Mouse (Mus musculus): ENCODE measurements around the gene Zfp872.

DNA sequence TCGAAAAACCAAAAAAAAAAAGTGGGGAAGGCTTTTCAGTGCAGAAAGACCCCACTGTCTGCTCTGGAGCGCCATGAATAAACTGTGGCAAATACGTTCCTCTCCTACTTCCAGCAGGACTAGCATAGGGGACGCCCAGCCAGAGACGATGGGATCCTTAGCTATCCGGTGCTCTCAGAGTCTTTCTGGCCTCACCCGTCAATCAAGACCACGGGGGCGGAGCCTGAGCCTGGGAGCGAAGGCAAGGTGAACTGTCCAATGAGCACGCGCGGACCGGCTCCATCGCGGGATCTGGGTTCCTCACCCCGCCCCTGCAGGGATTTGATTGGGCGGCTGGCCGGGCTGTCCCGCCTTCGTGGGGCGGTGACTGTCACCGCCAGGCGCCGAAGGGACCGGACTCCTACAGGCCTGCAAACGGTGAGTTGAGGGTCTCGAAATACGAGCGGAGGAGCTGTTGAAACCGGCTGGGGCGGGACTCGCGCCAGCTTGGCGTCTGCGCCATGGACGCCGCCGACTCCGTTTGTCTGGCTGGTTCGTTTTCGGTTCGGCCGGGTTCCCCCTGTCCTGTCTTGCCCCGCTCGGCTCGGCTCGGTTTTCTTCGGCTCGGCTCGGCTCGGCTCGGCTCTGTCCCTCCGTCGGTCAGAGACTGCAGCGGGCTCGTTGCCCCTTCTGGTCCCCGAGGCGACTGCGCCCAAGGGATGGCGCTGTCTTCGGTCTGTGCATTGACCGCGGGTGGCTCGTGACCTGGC, 31.2 kb upstream of the Zfp872 start, which contains the start of gene Pigyl:
- peak; percentile 62; the same call in 1 of the 2 replicates for TF ChIP-seq CTCF (IDR thresholded peaks at IDR 0.05; ENCODE audit: borderline replicate concordance, control insufficient read depth, extremely low read depth, insufficient read depth, low read length, poor library complexity)
- TF ChIP-seq POLR2A (IDR thresholded peaks at IDR 0.05; ENCODE audit: control insufficient read depth, extremely low read depth, insufficient read depth, low read length, poor library complexity), result peak; percentile 89

All from thymus, adult 2 months (tissue).